Mouse (Mus musculus) intestine, postnatal 0 days (tissue): ENCODE measurements around the gene Glt6d1. TPM values are rescaled to one million over a fixed set of nuclear protein-coding genes. Genes with fewer than 3 reads are reported as not detected.

Source experiments
- ATAC-seq: fragments of 200-750 bp; cut with Nextera tagmentation; 2 replicates; pipeline ENCODE4 v1.8.0; 2017; ENCODE audit warnings: mild to moderate bottlenecking, moderate TSS enrichment, moderate library complexity
- H3K27ac ChIP-seq: fragments of 300-500 bp; sonication (generic); 2 replicates; pipeline ENCODE4 v1.5.1; 2014; ENCODE audit warnings: mild to moderate bottlenecking, low read depth, low read length, moderate library complexity
- H3K27me3 ChIP-seq: fragments of 300-500 bp; sonication (generic); replicated peaks from 2 replicates; pipeline ENCODE4 v1.6.1; 2014; ENCODE audit warnings: low read length, mixed read lengths; ENCODE audit not compliant: control insufficient read depth, insufficient read depth
- H3K36me3 ChIP-seq: fragments of 300-500 bp; sonication (generic); 2 replicates; pipeline ENCODE4 v1.6.1; 2014; ENCODE audit warnings: mild to moderate bottlenecking, moderate library complexity; ENCODE audit not compliant: control insufficient read depth, insufficient read depth
- H3K4me1 ChIP-seq: fragments of 300-500 bp; sonication (generic); replicated peaks from 2 replicates; pipeline ENCODE4 v1.6.1; 2014; ENCODE audit warnings: antibody characterized with exemption, low read length, mixed read lengths; ENCODE audit not compliant: control insufficient read depth, insufficient read depth
- H3K4me2 ChIP-seq: fragments of 300-500 bp; sonication (generic); replicated peaks from 2 replicates; pipeline ENCODE4 v1.6.1; 2014; ENCODE audit warnings: low read depth, mild to moderate bottlenecking, moderate library complexity
- H3K4me3 ChIP-seq: fragments of 300-500 bp; sonication (generic); 2 replicates; pipeline ENCODE4 v1.5.1; 2014; ENCODE audit warnings: low read depth, low read length
- H3K9ac ChIP-seq: fragments of 300-500 bp; sonication (generic); 2 replicates; pipeline ENCODE4 v1.6.1; 2014; ENCODE audit warnings: mild to moderate bottlenecking, low read depth, low read length
- H3K9me3 ChIP-seq: fragments of 300-500 bp; sonication (generic); 2 replicates; pipeline ENCODE4 v1.6.1; 2016; ENCODE audit warnings: mixed run types; ENCODE audit not compliant: control insufficient read depth
- CTCF ChIP-seq: sonication (generic); IDR thresholded peaks from 2 replicates; pipeline ENCODE4 v1.5.1; 2016; ENCODE audit warnings: low read depth, mild to moderate bottlenecking, control low read depth, antibody characterized with exemption, moderate library complexity
- WGBS: fragments of 180-500 bp; shearing (Covaris S2); extraction: QIAGEN DNeasy Blood & Tissue Kit; methylation state at CpG from one replicate; pipeline ENCODE4 v1.1.7; 2014; 5-methylcytosine and 5-hydroxymethylcytosine counted together
- polyA plus RNA-seq: library from polyadenylated mRNA; unstranded; fragments of >200 nt; fragmentation: Nextera tagmentation; extraction: Ambion mirVana; gene quantifications from 2 replicates; pipeline ENCODE4 v1.2.1, GENCODE M21; 2015

The Glt6d1 gene
- polyA plus RNA-seq, 1 experiment from 2014 or later = not detected

GRCm38 (mm10) chr2:25813364-25813763 lies 2.3 kb downstream of the Glt6d1 start:
- no peaks in the 10 kb centered on the region for H3K27me3 ChIP-seq
- 76% methylated on average over 5 of the region's 5 CpGs for WGBS
- H3K36me3 ChIP-seq = no peaks in the 10 kb centered on the region
- peak; percentile 37; the same call in 1 of the 2 replicates for TF ChIP-seq CTCF
- no peaks in the 10 kb centered on the region for H3K9me3 ChIP-seq
- H3K4me1 ChIP-seq = no peaks in the 10 kb centered on the region
- no peak overlapping the region for H3K9ac ChIP-seq
- H3K4me2 ChIP-seq = no peak overlapping the region
- no peak overlapping the region for H3K27ac ChIP-seq
- ATAC-seq = no peak
- no peak overlapping the region for H3K4me3 ChIP-seq

GRCm38 (mm10) chr2:25811711-25812110 lies 3.9 kb downstream of the Glt6d1 start:
- no peaks in the 10 kb centered on the region for H3K4me1 ChIP-seq
- no peak for ATAC-seq
- H3K4me3 ChIP-seq = no peak overlapping the region
- H3K9me3 ChIP-seq = no peaks in the 10 kb centered on the region
- no peak overlapping the region for H3K27ac ChIP-seq
- WGBS = 71% methylated on average over 2 of the region's 2 CpGs
- no peak overlapping the region for H3K9ac ChIP-seq
- no peaks in the 10 kb centered on the region for H3K27me3 ChIP-seq
- no peak for TF ChIP-seq CTCF
- no peaks in the 10 kb centered on the region for H3K36me3 ChIP-seq
- H3K4me2 ChIP-seq = no peak overlapping the region

GRCm38 (mm10) chr2:25798065-25798464 lies 17.6 kb downstream of the Glt6d1 start:
- H3K27me3 ChIP-seq = no peaks in the 10 kb centered on the region
- no peaks in the 10 kb centered on the region for H3K9me3 ChIP-seq
- no peak overlapping the region for H3K9ac ChIP-seq
- no peaks in the 10 kb centered on the region for H3K36me3 ChIP-seq
- 60% methylated on average over 5 of the region's 5 CpGs for WGBS
- no peak overlapping the region for H3K27ac ChIP-seq
- TF ChIP-seq CTCF = no peak
- H3K4me2 ChIP-seq = no peak overlapping the region
- no peak for ATAC-seq
- H3K4me3 ChIP-seq = no peak overlapping the region
- no peaks in the 10 kb centered on the region for H3K4me1 ChIP-seq

- 18% methylated on average over 2 of the region's 2 CpGs for WGBS
- H3K4me2 ChIP-seq = no peak overlapping the region
- no peak overlapping the region for H3K4me3 ChIP-seq
- H3K27ac ChIP-seq = no peak overlapping the region
- H3K9me3 ChIP-seq = no peaks in the 10 kb centered on the region
- H3K36me3 ChIP-seq = no peaks in the 10 kb centered on the region
- no peaks in the 10 kb centered on the region for H3K27me3 ChIP-seq
- no peaks in the 10 kb centered on the region for H3K4me1 ChIP-seq
- H3K9ac ChIP-seq = no peak overlapping the region
- no peak for ATAC-seq
- no peak for TF ChIP-seq CTCF
Measured at GRCm38 (mm10) chr2:25797635-25798034, 18.0 kb downstream of the Glt6d1 start.

GRCm38 (mm10) chr2:25789092-25789491 lies 26.6 kb downstream of the Glt6d1 start:
- H3K4me1 ChIP-seq = no peaks in the 10 kb centered on the region
- no peak for ATAC-seq
- H3K9ac ChIP-seq = no peak overlapping the region
- no peaks in the 10 kb centered on the region for H3K36me3 ChIP-seq
- no peaks in the 10 kb centered on the region for H3K9me3 ChIP-seq
- no peak overlapping the region for H3K4me2 ChIP-seq
- no peak for TF ChIP-seq CTCF
- 72% methylated on average over 3 of the region's 3 CpGs for WGBS
- H3K4me3 ChIP-seq = no peak overlapping the region
- H3K27ac ChIP-seq = no peak overlapping the region
- H3K27me3 ChIP-seq = no peaks in the 10 kb centered on the region

- no peak for ATAC-seq
- Histone ChIP-seq H3K27me3 (no peaks in the 10 kb centered on the region), H3K27ac (no peak overlapping the region), H3K4me3 (no peak overlapping the region), H3K36me3 (no peaks in the 10 kb centered on the region), H3K9ac (no peak overlapping the region), H3K4me1 (no peaks in the 10 kb centered on the region), H3K4me2 (no peak overlapping the region), H3K9me3 (no peaks in the 10 kb centered on the region)
- WGBS = 67% methylated on average over 5 of the region's 5 CpGs
- TF ChIP-seq CTCF = no peak
Measured at GRCm38 (mm10) chr2:25785573-25786322, 29.9 kb downstream of the Glt6d1 start.
